Mouse (Mus musculus): ENCODE data around the gene Litaf.

Litaf gene

DNA sequence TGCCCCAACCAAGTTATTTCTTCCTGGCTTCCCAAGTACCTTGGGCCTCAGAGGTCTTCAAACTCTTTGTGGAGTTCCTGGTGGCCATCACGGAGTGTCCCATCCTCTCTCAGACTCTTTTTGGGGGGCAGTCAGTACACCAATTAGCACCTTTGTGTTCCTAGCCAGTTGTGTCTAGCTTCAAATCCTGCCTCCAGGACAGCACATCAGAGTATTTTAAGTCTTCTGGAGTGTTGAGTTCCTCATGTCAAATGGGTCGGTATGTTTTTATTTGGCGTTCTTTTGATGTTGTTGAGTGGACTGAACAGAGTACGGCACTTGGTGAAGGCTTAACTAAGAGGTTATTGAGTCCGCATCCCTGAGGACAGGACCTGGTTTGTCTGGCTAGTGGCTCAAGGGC is 526 bp downstream of the Litaf start:
- peak in 1 of 2 experiments; percentile 14 for DNase-seq

DNA sequence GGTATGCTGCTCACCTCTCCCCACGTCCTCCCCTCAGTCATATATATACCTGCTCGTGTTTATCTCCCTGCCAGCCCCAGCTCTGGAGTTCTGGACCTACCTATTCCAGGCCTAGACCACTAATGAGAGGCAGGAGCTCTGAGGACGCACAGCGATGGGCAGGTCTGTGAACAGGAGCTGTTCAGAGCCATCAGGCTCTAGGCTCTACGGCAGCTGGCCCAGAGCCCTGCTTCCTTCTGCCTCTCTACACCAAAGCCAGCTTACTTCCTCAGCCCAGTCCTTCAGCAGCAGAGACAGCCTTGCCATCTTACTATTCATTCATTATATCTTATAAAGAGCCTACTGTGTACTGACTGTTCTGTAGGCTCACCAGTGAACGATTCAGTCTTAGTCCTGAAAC is 1.2 kb downstream of the Litaf start:
- no peak for DNase-seq

- DNase-seq = no peak
These were observed 1.6 kb downstream of the Litaf start for GRCm38 (mm10) chr16:11064341-11064740.

DNA sequence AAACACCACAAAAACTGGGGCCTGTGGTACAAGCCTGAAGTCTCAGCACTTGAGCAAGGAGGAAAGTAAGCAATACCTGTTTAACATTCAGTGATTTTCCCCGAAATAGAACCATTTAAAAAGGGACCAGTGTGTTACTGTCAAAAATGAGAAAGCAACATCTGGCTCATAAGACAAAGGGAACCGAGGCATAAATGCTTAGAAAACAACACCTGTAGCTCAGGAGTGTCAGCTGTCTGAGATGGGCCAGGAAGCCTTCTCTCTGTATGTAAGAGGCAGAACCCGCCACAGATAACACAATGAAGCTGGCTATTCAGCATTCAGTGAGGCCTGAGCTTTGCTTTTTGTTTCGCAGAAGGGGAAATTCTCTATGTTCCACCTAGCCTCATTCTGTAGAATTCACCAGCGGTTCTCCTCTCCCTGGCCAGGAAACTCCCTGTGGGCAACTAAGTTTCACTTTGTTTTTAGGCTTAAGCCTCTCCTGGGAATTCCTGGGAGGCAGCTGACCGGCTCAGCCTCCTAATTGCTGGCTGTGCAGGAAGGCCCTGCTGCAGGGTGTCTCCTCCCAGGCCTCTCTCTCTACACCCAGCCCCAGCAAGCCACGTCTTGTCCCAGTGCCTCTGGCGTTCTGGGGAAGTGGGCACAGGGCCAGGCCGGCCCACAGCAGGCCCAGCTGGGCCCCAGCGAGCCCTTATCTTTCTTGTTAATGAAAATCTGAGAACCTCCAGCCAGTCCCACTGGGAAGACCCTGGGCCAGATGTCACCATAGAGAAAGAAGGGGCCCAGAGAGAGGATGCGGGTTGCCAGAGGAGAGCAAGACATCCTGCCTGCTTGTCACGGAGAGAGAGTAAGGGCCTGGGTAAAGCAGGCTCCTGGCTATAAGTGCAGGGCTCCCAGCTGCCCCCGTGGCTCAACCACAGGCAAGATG is 2.9 kb downstream of the Litaf start:
- DNase-seq = peak; percentile 22 to 45

DNA sequence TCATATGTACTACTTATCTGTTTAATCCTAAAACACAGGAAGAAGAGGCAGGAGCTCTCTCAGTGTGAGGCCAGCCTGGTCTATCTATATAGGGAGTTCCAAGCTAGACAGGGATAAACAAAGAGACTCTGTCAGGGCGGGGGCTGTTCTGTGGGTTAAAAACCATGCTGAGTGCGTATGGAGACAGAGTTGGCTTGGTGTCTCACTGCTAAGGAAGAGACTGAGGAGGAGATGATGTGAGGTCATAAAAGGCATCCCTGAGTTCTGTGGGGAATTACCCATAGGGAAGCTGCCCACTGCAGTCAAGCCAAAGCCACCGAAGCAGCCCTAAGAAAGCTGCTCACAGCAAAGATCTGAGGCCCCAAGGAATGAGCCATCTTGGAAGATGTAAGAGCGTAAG is 5.3 kb downstream of the Litaf start, which contains the start of gene Snn:
Snn (plus strand) TSS at position 301 of the 400 bp plus-strand sequence.
- DNase-seq = no peak

- DNase-seq = no peak
These were observed 10.0 kb downstream of the Litaf start for GRCm38 (mm10) chr16:11055916-11056315.

DNA sequence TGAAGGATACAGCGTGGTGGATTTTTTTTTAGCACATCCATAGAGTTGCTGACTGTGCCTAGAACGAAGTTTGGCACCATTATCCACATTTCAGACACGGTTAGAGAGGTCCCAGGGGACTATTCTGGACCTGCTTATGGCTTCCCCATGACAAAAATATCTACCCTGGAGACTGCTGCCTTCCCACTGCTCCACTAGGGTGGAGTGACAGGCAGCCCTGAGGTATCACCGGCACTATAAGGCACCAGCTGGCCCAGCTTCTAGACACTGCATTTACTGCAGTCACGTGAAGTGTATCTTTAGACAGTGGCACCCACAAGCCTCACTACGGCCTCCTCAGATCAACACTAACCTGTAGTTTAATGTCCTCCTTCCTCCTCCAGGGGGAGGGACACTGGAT is 11.1 kb downstream of the Litaf start:
- DNase-seq = no peak

DNA sequence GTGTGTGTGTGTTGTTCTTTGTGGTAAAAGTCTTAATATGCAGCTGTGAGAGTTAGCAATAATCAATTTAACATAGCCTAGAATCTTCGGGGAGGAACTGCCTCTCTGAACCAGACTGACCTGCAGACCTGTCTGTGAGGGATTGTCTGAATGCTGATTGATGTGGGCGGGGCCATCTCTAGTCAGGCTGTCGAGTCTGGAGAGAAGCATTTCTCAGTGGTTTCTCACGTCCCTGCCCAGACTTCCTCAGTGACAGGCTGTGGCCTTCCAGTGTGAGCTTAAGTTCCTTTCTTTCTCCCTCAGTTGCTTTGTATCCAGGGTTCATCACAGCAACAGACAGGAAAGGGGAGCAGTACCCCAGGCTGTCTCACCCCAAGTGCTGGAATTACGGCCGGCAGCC is 11.5 kb downstream of the Litaf start:
- no peak for DNase-seq

DNA sequence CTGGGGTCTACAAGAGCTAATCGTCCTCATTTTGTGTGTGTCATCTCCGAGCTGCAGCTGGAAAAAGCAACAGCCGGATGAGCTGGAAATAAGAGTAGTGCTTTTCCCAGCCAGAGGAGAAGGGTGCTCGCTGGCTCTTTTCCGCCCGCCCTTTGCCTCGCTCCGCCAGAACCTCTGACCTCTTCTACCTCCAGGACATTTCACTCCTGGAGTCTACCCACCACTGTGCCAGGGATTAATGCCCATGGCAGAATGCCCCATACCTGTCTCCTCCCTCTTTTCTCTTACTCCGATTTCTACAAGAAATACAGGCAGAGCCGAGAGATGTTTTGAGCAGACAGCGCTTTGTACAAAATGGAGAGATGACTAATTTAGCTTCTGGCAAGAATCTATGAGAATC is 14.8 kb downstream of the Litaf start:
- no peak for DNase-seq

- no peak for DNase-seq
These were observed 15.7 kb downstream of the Litaf start for GRCm38 (mm10) chr16:11050226-11050625.

DNA sequence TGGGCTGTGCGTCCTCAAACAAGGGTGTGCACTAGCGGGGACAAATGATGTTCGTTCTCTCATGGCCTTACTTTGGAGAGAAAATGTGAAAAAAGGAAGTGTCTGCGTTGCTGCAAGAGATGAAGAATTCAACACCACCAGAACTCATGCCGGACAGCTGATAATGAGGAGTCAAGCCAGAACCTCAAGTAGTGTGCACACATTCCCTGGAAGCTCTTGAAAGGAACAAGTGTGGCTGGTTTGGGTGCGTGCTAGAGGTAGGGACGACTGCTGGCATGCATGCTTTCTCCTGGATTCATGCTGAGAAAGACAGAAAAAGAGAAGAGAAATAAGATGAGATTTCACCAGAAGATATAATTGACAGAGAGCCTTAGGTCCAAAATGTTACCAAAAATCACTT is 18.8 kb downstream of the Litaf start:
- DNase-seq = no peak

DNA sequence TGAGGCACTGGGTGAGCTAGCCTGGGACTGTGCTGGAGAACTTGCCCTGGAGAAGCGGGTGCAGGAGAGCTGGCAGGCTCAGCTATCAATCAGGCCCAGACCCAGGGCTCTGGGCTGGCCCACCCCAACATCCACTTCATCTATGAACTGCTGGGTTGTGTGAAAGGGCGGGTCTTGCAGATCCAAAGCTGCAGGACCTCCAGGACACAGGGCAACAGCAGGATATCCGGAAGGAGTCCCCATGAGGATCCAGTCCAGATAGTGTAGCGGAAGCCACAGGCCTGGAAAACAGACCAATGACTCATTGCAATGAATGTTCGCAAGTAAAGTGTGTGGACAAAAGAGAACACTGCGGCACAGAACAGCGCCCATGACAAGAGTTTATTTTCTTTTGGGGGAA is 19.5 kb downstream of the Litaf start:
- no peak for DNase-seq

- DNase-seq = no peak
These were observed 22.7 kb downstream of the Litaf start for GRCm38 (mm10) chr16:11043239-11043638.

DNA sequence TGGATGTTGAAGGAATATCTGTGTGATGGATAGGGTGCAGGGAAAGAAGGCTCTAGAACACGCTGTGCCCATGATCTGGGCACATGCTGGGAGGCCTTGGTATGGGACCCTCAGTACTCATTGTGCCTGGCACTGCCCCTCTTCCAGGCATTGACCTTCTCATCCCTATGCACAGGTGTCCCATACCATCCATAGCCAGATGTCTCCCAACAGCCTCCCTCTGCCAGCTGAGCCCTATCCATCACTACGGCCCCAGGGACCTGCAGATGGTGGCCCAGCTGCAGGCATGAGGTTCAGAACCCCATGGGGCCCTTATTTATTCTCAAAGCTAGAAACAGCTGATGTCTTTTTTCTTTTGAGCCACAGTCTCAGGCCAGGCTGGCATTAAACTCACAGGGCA is 25.4 kb downstream of the Litaf start:
- DNase-seq = no peak

DNA sequence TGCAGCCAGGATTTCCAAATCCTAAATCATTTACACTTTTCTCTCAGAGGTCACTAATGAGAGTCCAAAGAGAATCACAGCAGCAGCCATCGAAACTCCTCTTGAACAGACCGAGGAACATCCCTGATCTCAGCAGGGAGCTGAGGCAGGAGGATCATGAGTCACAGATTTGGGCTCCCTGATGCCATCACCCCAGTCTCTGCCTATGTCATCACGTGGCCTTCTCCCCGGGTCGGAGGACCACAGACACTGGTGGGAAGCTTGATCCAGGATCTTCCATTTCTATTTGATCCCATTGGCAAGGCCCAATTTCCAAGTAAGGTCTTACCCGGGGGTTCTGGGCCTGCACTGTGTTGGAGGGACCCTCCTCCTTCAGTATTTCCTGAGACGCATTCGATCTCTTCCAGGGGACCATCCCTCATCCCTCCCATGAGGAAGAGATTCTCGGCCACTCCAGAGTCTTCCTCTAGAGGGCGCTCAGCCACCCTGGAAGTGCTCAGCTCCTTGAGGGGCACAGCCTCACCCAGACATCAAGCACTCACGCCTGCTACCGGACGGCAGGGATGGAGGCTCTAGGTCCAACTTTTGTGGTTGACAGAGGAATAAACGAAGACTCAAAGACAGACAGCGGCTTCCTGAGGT is 30.0 kb downstream of the Litaf start:
- DNase-seq = peak; percentile 81 to 85

GRCm38 (mm10) chr16:11035273-11035672 is 30.7 kb downstream of the Litaf start:
- DNase-seq = no peak

- peak; percentile 68 to 77 for DNase-seq
These were observed 31.7 kb downstream of the Litaf start for GRCm38 (mm10) chr16:11034193-11034803.

DNA sequence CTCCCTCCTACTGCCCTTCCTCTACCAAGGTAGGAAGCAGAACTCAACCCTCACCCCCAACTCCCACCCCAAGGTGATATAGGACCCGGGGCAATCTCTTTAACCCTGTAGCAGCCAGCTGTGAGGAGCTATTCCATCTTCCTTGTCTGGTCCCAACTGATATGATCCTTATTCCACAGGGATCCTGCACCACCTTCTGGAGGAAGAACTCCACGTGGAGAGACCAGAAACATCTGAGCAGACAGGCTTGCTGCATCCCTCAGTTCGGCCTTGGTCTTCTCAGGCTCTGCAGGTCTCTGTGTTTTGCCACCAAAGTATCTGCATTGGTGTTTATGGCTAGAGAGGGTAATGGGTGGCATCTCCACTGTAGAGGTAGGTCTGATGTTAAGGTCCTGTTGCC is 34.6 kb downstream of the Litaf start:
- DNase-seq = no peak

DNA sequence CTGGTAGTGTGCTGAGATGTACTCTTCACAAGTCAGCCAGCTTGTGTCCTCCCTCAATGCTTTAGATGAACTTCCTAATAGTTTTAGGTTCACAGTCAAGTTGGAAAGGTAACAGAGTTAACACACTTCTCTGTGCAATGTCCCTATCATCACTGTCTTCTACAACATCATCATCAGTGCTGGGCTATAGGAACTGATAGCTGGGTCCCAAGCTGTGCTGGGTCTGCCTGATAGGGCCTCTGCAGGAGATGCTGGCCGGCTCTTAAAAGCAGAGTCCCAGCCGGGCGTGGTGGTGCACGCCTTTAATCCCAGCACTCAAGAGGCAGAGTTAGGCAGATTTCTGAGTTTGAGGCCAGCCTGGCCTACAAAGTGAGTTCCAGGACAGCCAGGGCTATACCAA is 35.1 kb downstream of the Litaf start:
- no peak for DNase-seq

DNA sequence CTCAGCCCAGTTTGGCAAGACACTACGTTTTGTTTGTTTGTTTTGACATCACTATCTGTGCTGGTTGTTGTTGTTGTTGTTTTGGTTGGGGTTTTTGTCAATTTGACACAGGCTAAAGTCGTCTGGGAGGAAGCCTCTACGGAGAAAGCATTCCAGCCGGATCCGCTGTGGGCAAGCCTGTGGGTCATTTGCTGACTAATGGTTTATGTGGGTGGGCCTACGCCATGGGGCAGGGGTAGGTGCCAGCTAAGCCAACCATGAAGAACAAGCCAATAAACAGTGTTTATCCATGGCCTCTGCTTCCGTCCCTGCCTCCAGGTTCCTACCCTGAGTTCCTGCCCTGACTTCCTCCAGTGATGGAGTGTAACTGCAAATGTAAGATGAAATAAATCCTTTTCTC is 37.8 kb downstream of the Litaf start:
- no peak for DNase-seq

- DNase-seq = no peak
These were observed 41.1 kb downstream of the Litaf start for GRCm38 (mm10) chr16:11024841-11025240.

GRCm38 (mm10) chr16:11023618-11024017 is 42.3 kb downstream of the Litaf start:
- no peak for DNase-seq

DNA sequence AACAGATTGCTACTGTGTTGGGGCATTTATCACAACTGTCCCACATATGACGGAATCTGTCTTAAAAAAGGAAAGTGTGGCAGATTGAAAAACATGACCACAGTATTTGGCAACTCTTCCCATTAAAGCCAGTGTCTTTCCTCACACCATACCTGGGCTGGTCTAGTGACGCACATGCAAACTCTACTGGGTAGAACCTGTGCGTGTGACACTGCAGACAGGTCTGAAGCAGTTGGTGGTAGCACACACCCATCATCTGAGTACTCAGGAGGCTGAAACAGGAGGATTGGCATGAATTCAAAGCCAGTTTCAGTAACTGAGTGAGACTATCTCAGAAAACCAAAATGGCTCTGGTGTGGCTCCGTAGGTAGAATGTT is 43.9 kb downstream of the Litaf start:
- no peak for DNase-seq
